ENCODE assay signal across 32 mouse cellular contexts in genomic region chr16:92886226-92886625, GRCm38 (mm10).
"Had no signal": no experiment of that assay in that cellular context is flagged by ENCODE, and none has a peak within 500 bp of the region (broad histone marks: within the 10 kb centered on the region; RNA-seq: fewer than 3 reads in every experiment).

No protein-coding gene starts in this region.

- ATAC-seq: liver, embryonic 12.5 days; liver, postnatal 0 days; lung, postnatal 0 days; midbrain, embryonic 13.5 days; midbrain, embryonic 15.5 days; midbrain, embryonic 16.5 days had no signal

- H3K9ac ChIP-seq: limb, embryonic 12.5 days; limb, embryonic 13.5 days; limb, embryonic 15.5 days; liver, embryonic 12.5 days; liver, embryonic 13.5 days; liver, embryonic 14.5 days; liver, embryonic 15.5 days; liver, postnatal 0 days; lung, embryonic 14.5 days; lung, embryonic 15.5 days; midbrain, embryonic 12.5 days; midbrain, embryonic 13.5 days; midbrain, embryonic 15.5 days; neural tube, embryonic 12.5 days had no signal

- H3K27me3 ChIP-seq: limb, embryonic 15.5 days; liver, embryonic 15.5 days; lung, embryonic 15.5 days; megakaryocyte, embryonic 14.5 days; midbrain, embryonic 12.5 days; midbrain, embryonic 13.5 days; midbrain, embryonic 15.5 days; neural tube, embryonic 12.5 days had no signal

- H3K36me3 ChIP-seq: limb, embryonic 10.5 days; limb, embryonic 12.5 days; limb, embryonic 13.5 days; limb, embryonic 15.5 days; liver, embryonic 12.5 days; liver, embryonic 13.5 days; liver, embryonic 15.5 days; lung, embryonic 15.5 days; midbrain, embryonic 10.5 days; midbrain, embryonic 12.5 days; midbrain, embryonic 13.5 days; midbrain, embryonic 15.5 days; neural tube, embryonic 12.5 days had no signal

- H3K4me1 ChIP-seq: lung, embryonic 15.5 days; midbrain, embryonic 10.5 days; midbrain, embryonic 12.5 days; midbrain, embryonic 13.5 days; midbrain, embryonic 15.5 days had no signal

- H3K4me3 ChIP-seq: limb, embryonic 10.5 days; limb, embryonic 12.5 days; limb, embryonic 13.5 days; limb, embryonic 15.5 days; liver, embryonic 12.5 days; liver, embryonic 13.5 days; liver, embryonic 15.5 days; lung, embryonic 15.5 days; megakaryocyte, embryonic 14.5 days; midbrain, embryonic 10.5 days; midbrain, embryonic 12.5 days; midbrain, embryonic 13.5 days; midbrain, embryonic 15.5 days; myocyte; neural tube, embryonic 12.5 days had no signal

- H3K27ac ChIP-seq: limb, embryonic 10.5 days; limb, embryonic 12.5 days; limb, embryonic 13.5 days; limb, embryonic 15.5 days; liver, embryonic 12.5 days; liver, embryonic 13.5 days; liver, embryonic 14.5 days; liver, embryonic 15.5 days; lung, embryonic 15.5 days; macrophage; midbrain, embryonic 10.5 days; midbrain, embryonic 12.5 days; midbrain, embryonic 13.5 days; midbrain, embryonic 15.5 days; neural tube, embryonic 12.5 days had no signal

- H3K9me3 ChIP-seq: limb, embryonic 10.5 days; limb, embryonic 12.5 days; limb, embryonic 13.5 days; limb, embryonic 15.5 days; liver, embryonic 12.5 days; liver, embryonic 13.5 days; liver, embryonic 15.5 days; lung, embryonic 15.5 days; megakaryocyte, embryonic 14.5 days; midbrain, embryonic 10.5 days; midbrain, embryonic 12.5 days; midbrain, embryonic 13.5 days; midbrain, embryonic 15.5 days; neural tube, embryonic 12.5 days had no signal

- DNase-seq: left cerebral cortex, postnatal 4 days; liver; liver, embryonic 13.5 days; liver, postnatal 0 days; lung, adult 18-20 months; lung, adult 2 months; lung, embryonic 14.5 days; lung, postnatal 10 days; lung, postnatal 14 days; lung, postnatal 36 days; lung, postnatal 4 days; midbrain, embryonic 14.5 days had no signal

- H3K4me2 ChIP-seq: limb, embryonic 12.5 days; limb, embryonic 13.5 days; limb, embryonic 15.5 days; liver, embryonic 11.5 days; liver, embryonic 12.5 days; liver, embryonic 13.5 days; liver, embryonic 15.5 days; lung, embryonic 14.5 days; lung, embryonic 15.5 days; midbrain, embryonic 11.5 days; midbrain, embryonic 12.5 days; midbrain, embryonic 13.5 days; midbrain, embryonic 15.5 days; neural tube, embryonic 12.5 days had no signal
